Mouse (Mus musculus) testis, postnatal 10 days (tissue): ENCODE data around the gene Olfr324.

Source experiments
- DNase-seq: peaks from one replicate; pipeline ENCODE4 v3.0.0; 2021; ENCODE audit warnings: low spot score

Olfr324 gene

GRCm38 (mm10) chr11:58634878-58635277, 40.0 kb downstream of the Olfr324 start:
- no peak for DNase-seq

- peak; percentile 60 for DNase-seq
Measured at GRCm38 (mm10) chr11:58636376-58636977, 41.6 kb downstream of the Olfr324 start.

- no peak for DNase-seq
Measured at GRCm38 (mm10) chr11:58638176-58638701, 43.3 kb downstream of the Olfr324 start.

GRCm38 (mm10) chr11:58640272-58640867, 45.5 kb downstream of the Olfr324 start, which contains the start of gene Trim58:
Gene Trim58 (plus strand): TSS chr11:58640465.
- DNase-seq = peak; percentile 52

GRCm38 (mm10) chr11:58641057-58641456, 46.1 kb downstream of the Olfr324 start:
- no peak for DNase-seq

GRCm38 (mm10) chr11:58641638-58642358, 46.9 kb downstream of the Olfr324 start:
- DNase-seq = no peak

- DNase-seq = peak; percentile 58
Measured at GRCm38 (mm10) chr11:58643350-58643749, 48.4 kb downstream of the Olfr324 start.
